Mouse (Mus musculus) right cerebral cortex, postnatal 4 days (tissue): ENCODE results near the gene Vamp1.

Experiments
- DNase-seq: peaks from one replicate; pipeline ENCODE4 v3.0.0-alpha.2; 2022

Gene Vamp1

DNA sequence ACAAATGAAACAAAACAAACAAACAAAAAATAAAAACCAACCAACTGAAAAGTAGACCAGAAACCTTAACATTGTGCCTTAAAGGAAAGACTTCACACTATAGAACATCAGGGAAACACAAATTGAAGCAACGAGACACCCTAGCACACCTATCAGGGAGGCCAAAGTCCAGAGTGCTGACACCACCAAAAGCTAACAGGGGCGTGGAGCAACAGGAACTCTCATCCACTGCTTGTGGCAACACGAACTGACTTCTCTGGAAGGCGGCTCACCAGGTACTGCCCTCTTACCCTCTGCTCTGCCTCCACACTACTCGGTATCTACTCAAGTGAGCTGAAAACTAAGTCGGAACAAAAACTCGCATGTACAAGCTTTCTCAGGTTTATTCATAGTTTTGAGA lies 76.9 kb downstream of the Vamp1 start:
- no peak for DNase-seq

DNA sequence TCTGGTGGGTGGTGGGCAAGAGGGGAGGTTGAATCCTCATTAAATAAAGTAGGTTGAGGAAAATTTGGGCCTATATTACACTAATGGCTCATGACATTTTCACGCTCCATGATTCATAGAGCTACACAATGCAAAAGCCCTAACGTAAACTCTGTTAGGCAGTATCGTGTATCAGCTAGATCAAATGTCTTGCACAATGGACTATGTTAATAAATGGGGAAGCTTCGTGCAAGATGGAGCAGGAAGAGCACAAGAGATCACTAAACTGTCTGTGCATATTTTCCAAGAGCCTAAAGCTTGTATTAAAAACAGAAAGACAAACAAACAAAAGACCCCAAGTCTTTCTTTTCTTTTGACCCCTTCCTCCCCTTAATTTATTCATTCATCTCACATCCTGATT lies 78.7 kb downstream of the Vamp1 start:
- no peak for DNase-seq
